Mouse (Mus musculus): ENCODE measurements around the gene Macf1. TPM values are rescaled to one million over a fixed set of nuclear protein-coding genes. Genes with fewer than 3 reads are reported as not detected.
A peak's percentile ranks its signal among the peaks of the same experiment; 100 is the strongest.

Gene Macf1
- polyA plus RNA-seq, 1 experiment, result 251 TPM

GRCm38 (mm10) chr4:123594381-123594806, 89.8 kb downstream of the Macf1 start:
- Histone ChIP-seq H3K36me3 (ENCODE audit: control insufficient read depth, insufficient read depth, low read length, poor library complexity, severe bottlenecking) (no peaks in the 10 kb centered on the region), H3K4me1 (ENCODE audit: control insufficient read depth, insufficient read depth, low read length) (peaks cover 2% of the 10 kb centered on the region), H3K27ac (ENCODE audit: insufficient read depth, low read length) (no peak overlapping the region)

GRCm38 (mm10) chr4:123593664-123594063, 90.5 kb downstream of the Macf1 start:
- Histone ChIP-seq H3K36me3 (ENCODE audit: control insufficient read depth, insufficient read depth, low read length, poor library complexity, severe bottlenecking) (no peaks in the 10 kb centered on the region), H3K4me1 (ENCODE audit: control insufficient read depth, insufficient read depth, low read length) (peaks cover 2% of the 10 kb centered on the region), H3K27ac (ENCODE audit: insufficient read depth, low read length) (no peak overlapping the region), H3K9ac (ENCODE audit: low read depth, poor library complexity, severe bottlenecking) (no peak overlapping the region), H3K9me3 (replicated peaks; ENCODE audit: control insufficient read depth, insufficient read depth, low read length, poor library complexity, severe bottlenecking) (no peaks in the 10 kb centered on the region), H3K4me3 (ENCODE audit: low read depth, low read length) (no peak overlapping the region), H3K27me3 (ENCODE audit: control insufficient read depth, insufficient read depth, low read length, poor library complexity, severe bottlenecking) (no peaks in the 10 kb centered on the region)
- TF ChIP-seq CTCF (IDR thresholded peaks at IDR 0.05; ENCODE audit: low read depth, low read length) (no peak), EP300 (IDR thresholded peaks at IDR 0.05; ENCODE audit: insufficient read depth, low read depth, low read length) (no peak), POLR2A (IDR thresholded peaks at IDR 0.05; ENCODE audit: insufficient read depth, low read length) (no peak)

More at GRCm38 (mm10) chr4:123594381-123594806, 89.8 kb downstream of the Macf1 start:
- Histone ChIP-seq H3K9me3 (replicated peaks; ENCODE audit: control insufficient read depth, insufficient read depth, low read length, poor library complexity, severe bottlenecking) (no peaks in the 10 kb centered on the region), H3K4me3 (ENCODE audit: low read depth, low read length) (no peak overlapping the region), H3K9ac (ENCODE audit: low read depth, poor library complexity, severe bottlenecking) (no peak overlapping the region), H3K27me3 (ENCODE audit: control insufficient read depth, insufficient read depth, low read length, poor library complexity, severe bottlenecking) (no peaks in the 10 kb centered on the region)
- TF ChIP-seq CTCF (IDR thresholded peaks at IDR 0.05; ENCODE audit: low read depth, low read length), result no peak
- TF ChIP-seq EP300 (IDR thresholded peaks at IDR 0.05; ENCODE audit: insufficient read depth, low read depth, low read length), result no peak
- TF ChIP-seq POLR2A (IDR thresholded peaks at IDR 0.05; ENCODE audit: insufficient read depth, low read length), result no peak

DNA sequence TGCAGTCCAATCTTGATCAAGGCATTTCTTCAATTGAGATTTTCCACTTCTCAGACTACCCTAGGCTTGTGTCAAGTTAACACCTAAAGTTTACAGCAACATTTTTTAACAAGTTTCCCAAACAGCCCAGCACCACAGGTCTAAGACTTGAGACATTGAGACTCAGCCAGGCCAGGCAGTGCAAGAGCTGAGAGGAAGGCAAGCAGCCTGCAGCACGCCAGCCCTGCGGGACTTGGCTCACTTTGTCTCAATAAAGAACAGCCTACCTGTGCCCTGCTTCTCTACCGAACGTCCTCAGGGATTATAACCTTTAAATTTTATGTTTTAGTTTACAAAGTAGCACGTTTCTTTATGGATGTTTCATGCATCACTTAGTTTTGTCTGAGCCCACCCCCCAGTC, 92.1 kb downstream of the Macf1 start:
- TF ChIP-seq POLR2A (IDR thresholded peaks at IDR 0.05; ENCODE audit: insufficient read depth, low read length) (no peak), EP300 (IDR thresholded peaks at IDR 0.05; ENCODE audit: insufficient read depth, low read depth, low read length) (no peak), CTCF (IDR thresholded peaks at IDR 0.05; ENCODE audit: low read depth, low read length) (no peak)
- no peaks in the 10 kb centered on the region for H3K27me3 ChIP-seq (ENCODE audit: control insufficient read depth, insufficient read depth, low read length, poor library complexity, severe bottlenecking)
- no peaks in the 10 kb centered on the region for H3K36me3 ChIP-seq (ENCODE audit: control insufficient read depth, insufficient read depth, low read length, poor library complexity, severe bottlenecking)
- peaks cover under 1% of the 10 kb centered on the region for H3K4me1 ChIP-seq (ENCODE audit: control insufficient read depth, insufficient read depth, low read length)
- no peak overlapping the region for H3K4me3 ChIP-seq (ENCODE audit: low read depth, low read length)
- no peak overlapping the region for H3K9ac ChIP-seq (ENCODE audit: low read depth, poor library complexity, severe bottlenecking)
- H3K9me3 ChIP-seq (replicated peaks; ENCODE audit: control insufficient read depth, insufficient read depth, low read length, poor library complexity, severe bottlenecking), result no peaks in the 10 kb centered on the region
- H3K27ac ChIP-seq (ENCODE audit: insufficient read depth, low read length), result no peak overlapping the region

GRCm38 (mm10) chr4:123591026-123591635, 93.0 kb downstream of the Macf1 start:
- Histone ChIP-seq H3K36me3 (ENCODE audit: control insufficient read depth, insufficient read depth, low read length, poor library complexity, severe bottlenecking) (no peaks in the 10 kb centered on the region), H3K27me3 (ENCODE audit: control insufficient read depth, insufficient read depth, low read length, poor library complexity, severe bottlenecking) (no peaks in the 10 kb centered on the region), H3K9ac (ENCODE audit: low read depth, poor library complexity, severe bottlenecking) (no peak overlapping the region), H3K27ac (ENCODE audit: insufficient read depth, low read length) (no peak overlapping the region), H3K9me3 (replicated peaks; ENCODE audit: control insufficient read depth, insufficient read depth, low read length, poor library complexity, severe bottlenecking) (no peaks in the 10 kb centered on the region), H3K4me1 (ENCODE audit: control insufficient read depth, insufficient read depth, low read length) (no peaks in the 10 kb centered on the region), H3K4me3 (ENCODE audit: low read depth, low read length) (no peak overlapping the region)
- TF ChIP-seq EP300 (IDR thresholded peaks at IDR 0.05; ENCODE audit: insufficient read depth, low read depth, low read length), result no peak
- no peak for TF ChIP-seq CTCF (IDR thresholded peaks at IDR 0.05; ENCODE audit: low read depth, low read length)
- TF ChIP-seq POLR2A (IDR thresholded peaks at IDR 0.05; ENCODE audit: insufficient read depth, low read length), result no peak

DNA sequence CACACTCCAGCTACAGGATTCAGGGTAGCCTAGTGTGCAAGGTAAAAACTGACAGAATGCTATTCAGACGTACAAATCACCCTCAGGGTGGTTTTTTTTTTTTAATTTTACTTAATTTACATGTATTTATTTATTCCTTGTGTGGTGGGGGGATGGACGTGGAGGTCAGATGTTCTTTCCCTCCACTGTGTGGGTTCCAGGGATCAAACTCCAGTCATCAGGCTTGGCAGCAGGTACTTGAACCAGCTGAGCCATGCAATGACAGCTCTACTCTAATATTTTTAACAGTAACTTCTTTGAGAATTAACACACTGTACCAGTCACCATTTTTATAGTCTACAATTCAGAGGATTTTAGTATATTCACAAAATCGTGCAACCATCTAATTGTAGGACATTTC, 94.7 kb downstream of the Macf1 start:
- Histone ChIP-seq H3K9me3 (replicated peaks; ENCODE audit: control insufficient read depth, insufficient read depth, low read length, poor library complexity, severe bottlenecking) (no peaks in the 10 kb centered on the region), H3K4me3 (ENCODE audit: low read depth, low read length) (no peak overlapping the region), H3K36me3 (ENCODE audit: control insufficient read depth, insufficient read depth, low read length, poor library complexity, severe bottlenecking) (no peaks in the 10 kb centered on the region), H3K9ac (ENCODE audit: low read depth, poor library complexity, severe bottlenecking) (no peak overlapping the region), H3K27ac (ENCODE audit: insufficient read depth, low read length) (peak overlapping the region; percentile 70), H3K27me3 (ENCODE audit: control insufficient read depth, insufficient read depth, low read length, poor library complexity, severe bottlenecking) (no peaks in the 10 kb centered on the region), H3K4me1 (ENCODE audit: control insufficient read depth, insufficient read depth, low read length) (no peaks in the 10 kb centered on the region)
- TF ChIP-seq POLR2A (IDR thresholded peaks at IDR 0.05; ENCODE audit: insufficient read depth, low read length) (no peak), EP300 (IDR thresholded peaks at IDR 0.05; ENCODE audit: insufficient read depth, low read depth, low read length) (no peak), CTCF (IDR thresholded peaks at IDR 0.05; ENCODE audit: low read depth, low read length) (no peak)

Measured in ES-Bruce4 (cell line).